Mouse (Mus musculus): ENCODE measurements around the gene Vars.
"Not testable (repeated sequence)": the region's sequence is repeated elsewhere in the genome, so short reads cannot be mapped to it uniquely, and the experiment has no call there.

- TF ChIP-seq CTCF (IDR thresholded peaks at IDR 0.05; ENCODE audit: extremely low read depth, insufficient read depth, low read length): not testable (repeated sequence)
- TF ChIP-seq POLR2A (IDR thresholded peaks at IDR 0.05; ENCODE audit: extremely low read depth, insufficient read depth, low read length): peak; percentile 74
These were observed 28.6 kb upstream of the Vars start, which contains the start of the genes Hspa1a and Hspa1l for GRCm38 (mm10) chr17:34972069-34972749.

Data from cortical plate, adult 2 months (tissue).